Mouse (Mus musculus): ENCODE results near the gene Hgd. TPM values are rescaled to one million over a fixed set of nuclear protein-coding genes. Genes with fewer than 3 reads are reported as not detected.

Hgd gene
- polyA plus RNA-seq, 2 experiments: 0.20 TPM; not detected in 1

DNA sequence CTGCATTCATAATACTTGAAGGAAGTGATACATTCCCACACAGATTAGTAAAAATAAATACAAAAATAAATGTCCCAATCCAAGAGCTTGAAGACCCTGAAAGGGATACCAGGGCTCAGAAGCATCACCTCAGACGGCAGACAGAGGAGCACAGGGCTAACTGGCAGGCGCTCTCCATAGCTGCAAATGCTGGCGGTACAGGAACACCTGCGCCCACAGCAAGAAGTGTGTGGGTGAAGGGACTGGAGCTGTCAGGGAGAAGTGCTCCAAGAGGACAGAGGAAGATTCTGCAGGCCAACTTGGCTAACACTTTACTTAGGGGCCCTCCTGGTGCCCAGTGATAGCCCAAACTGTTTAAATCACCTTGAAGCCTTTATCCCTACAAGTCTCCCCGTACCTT is 32.1 kb downstream of the Hgd start:
- no peak for TF ChIP-seq POLR2A (IDR thresholded peaks at IDR 0.05; ENCODE audit: borderline replicate concordance, extremely low read depth, insufficient read depth, insufficient read length)
- Histone ChIP-seq H3K36me3 (ENCODE audit: control insufficient read depth, insufficient read depth, low read length) (no peaks in the 10 kb centered on the region), H3K9me3 (ENCODE audit: control insufficient read depth, low read length) (no peaks in the 10 kb centered on the region), H3K9ac (ENCODE audit: low read depth, low read length, severe bottlenecking) (no peak overlapping the region), H3K4me2 (replicated peaks; ENCODE audit: low read depth, low read length, severe bottlenecking) (no peak overlapping the region), H3K27ac (replicated peaks; ENCODE audit: low read depth, low read length) (no peak overlapping the region), H3K4me1 (ENCODE audit: control insufficient read depth, insufficient read depth, low read length) (peaks cover 20% of the 10 kb centered on the region), H3K27me3 (ENCODE audit: control insufficient read depth, insufficient read depth, low read length) (no peaks in the 10 kb centered on the region), H3K4me3 (replicated peaks; ENCODE audit: low read length) (no peak overlapping the region)
- DNase-seq (ENCODE audit: low spot score) (no peak), ATAC-seq (ENCODE audit: low FRiP score, low read depth) (no peak)
- 99% methylated on average over 5 of the region's 5 CpGs for WGBS

DNA sequence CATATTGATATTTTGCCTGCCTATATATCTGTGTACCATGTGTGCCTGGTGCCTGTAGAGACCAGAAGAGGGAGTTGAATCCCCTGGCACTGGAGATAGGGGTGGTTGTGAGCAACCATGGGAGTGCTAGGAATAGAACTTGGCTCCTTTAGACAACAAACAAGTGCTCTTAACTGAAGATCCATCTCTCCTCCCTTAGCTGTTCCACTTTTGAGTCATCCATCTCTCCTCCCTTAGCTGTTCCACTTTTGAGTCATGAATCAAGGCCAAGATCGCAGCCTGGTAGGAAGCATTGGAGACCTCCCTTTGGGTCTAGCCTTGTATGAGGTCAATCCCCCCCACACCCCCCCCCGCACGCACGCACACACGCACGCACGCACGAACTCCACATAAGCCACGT is 34.6 kb downstream of the Hgd start:
- Histone ChIP-seq H3K27ac (replicated peaks; ENCODE audit: low read depth, low read length) (no peak overlapping the region), H3K9ac (ENCODE audit: low read depth, low read length, severe bottlenecking) (no peak overlapping the region), H3K4me3 (replicated peaks; ENCODE audit: low read length) (no peak overlapping the region), H3K9me3 (ENCODE audit: control insufficient read depth, low read length) (no peaks in the 10 kb centered on the region), H3K36me3 (ENCODE audit: control insufficient read depth, insufficient read depth, low read length) (no peaks in the 10 kb centered on the region), H3K4me1 (ENCODE audit: control insufficient read depth, insufficient read depth, low read length) (peaks cover 25% of the 10 kb centered on the region), H3K4me2 (replicated peaks; ENCODE audit: low read depth, low read length, severe bottlenecking) (no peak overlapping the region), H3K27me3 (ENCODE audit: control insufficient read depth, insufficient read depth, low read length) (no peaks in the 10 kb centered on the region)
- ATAC-seq (ENCODE audit: low FRiP score, low read depth) (no peak), DNase-seq (ENCODE audit: low spot score) (no peak)
- TF ChIP-seq POLR2A (IDR thresholded peaks at IDR 0.05; ENCODE audit: borderline replicate concordance, extremely low read depth, insufficient read depth, insufficient read length): no peak
- 66% methylated on average over 9 of the region's 9 CpGs for WGBS

GRCm38 (mm10) chr16:37615429-37615828 is 35.5 kb downstream of the Hgd start:
- H3K4me2 ChIP-seq (replicated peaks; ENCODE audit: low read depth, low read length, severe bottlenecking): no peak overlapping the region
- WGBS: 22% methylated on average over 8 of the region's 8 CpGs
- H3K27ac ChIP-seq (replicated peaks; ENCODE audit: low read depth, low read length): no peak overlapping the region
- no peak; the same call in 1 of the 2 replicates for ATAC-seq (ENCODE audit: low FRiP score, low read depth)
- peaks cover 25% of the 10 kb centered on the region for H3K4me1 ChIP-seq (ENCODE audit: control insufficient read depth, insufficient read depth, low read length)
- no peaks in the 10 kb centered on the region for H3K36me3 ChIP-seq (ENCODE audit: control insufficient read depth, insufficient read depth, low read length)
- no peak overlapping the region for H3K4me3 ChIP-seq (replicated peaks; ENCODE audit: low read length)
- H3K9me3 ChIP-seq (ENCODE audit: control insufficient read depth, low read length): no peaks in the 10 kb centered on the region
- TF ChIP-seq POLR2A (IDR thresholded peaks at IDR 0.05; ENCODE audit: borderline replicate concordance, extremely low read depth, insufficient read depth, insufficient read length): no peak
- H3K9ac ChIP-seq (ENCODE audit: low read depth, low read length, severe bottlenecking): no peak overlapping the region
- H3K27me3 ChIP-seq (ENCODE audit: control insufficient read depth, insufficient read depth, low read length): no peaks in the 10 kb centered on the region
- DNase-seq (ENCODE audit: low spot score): no peak

GRCm38 (mm10) chr16:37616104-37616503 is 36.2 kb downstream of the Hgd start:
- no peaks in the 10 kb centered on the region for H3K9me3 ChIP-seq (ENCODE audit: control insufficient read depth, low read length)
- WGBS: 41% methylated on average over 8 of the region's 8 CpGs
- no peaks in the 10 kb centered on the region for H3K36me3 ChIP-seq (ENCODE audit: control insufficient read depth, insufficient read depth, low read length)
- TF ChIP-seq POLR2A (IDR thresholded peaks at IDR 0.05; ENCODE audit: borderline replicate concordance, extremely low read depth, insufficient read depth, insufficient read length): no peak
- H3K4me3 ChIP-seq (replicated peaks; ENCODE audit: low read length): no peak overlapping the region
- H3K9ac ChIP-seq (ENCODE audit: low read depth, low read length, severe bottlenecking): no peak overlapping the region
- peaks cover 23% of the 10 kb centered on the region for H3K4me1 ChIP-seq (ENCODE audit: control insufficient read depth, insufficient read depth, low read length)
- no peaks in the 10 kb centered on the region for H3K27me3 ChIP-seq (ENCODE audit: control insufficient read depth, insufficient read depth, low read length)
- ATAC-seq (ENCODE audit: low FRiP score, low read depth) (no peak), DNase-seq (ENCODE audit: low spot score) (no peak)
- 0 out of 2 replicates have a peak overlapping the region, but pooled peaks have one; percentile 16 for H3K4me2 ChIP-seq (replicated peaks; ENCODE audit: low read depth, low read length, severe bottlenecking)
- no peak overlapping the region for H3K27ac ChIP-seq (replicated peaks; ENCODE audit: low read depth, low read length)

DNA sequence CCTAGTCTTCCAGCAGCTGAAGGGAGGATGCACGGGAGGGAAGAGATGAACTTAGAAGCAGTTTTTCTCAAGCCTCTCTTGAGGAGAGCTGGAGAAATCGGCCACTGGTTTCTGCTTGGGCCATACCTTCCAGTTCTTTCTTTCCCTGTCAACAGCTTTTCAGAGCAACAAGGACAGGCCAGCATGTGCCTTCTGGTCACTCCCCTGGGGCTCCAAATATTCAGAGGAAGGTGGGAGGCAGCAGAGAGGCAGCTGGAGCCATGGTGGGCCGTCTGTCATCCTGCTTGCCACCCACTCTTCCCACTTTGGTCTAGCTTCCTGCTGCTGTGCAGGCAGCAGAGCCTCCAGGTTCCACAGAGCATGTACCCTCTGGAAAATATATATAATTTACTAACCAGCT is 37.7 kb downstream of the Hgd start:
- H3K4me1 ChIP-seq (ENCODE audit: control insufficient read depth, insufficient read depth, low read length): peaks cover 23% of the 10 kb centered on the region
- no peak overlapping the region for H3K9ac ChIP-seq (ENCODE audit: low read depth, low read length, severe bottlenecking)
- no peak overlapping the region for H3K4me3 ChIP-seq (replicated peaks; ENCODE audit: low read length)
- no peak overlapping the region for H3K27ac ChIP-seq (replicated peaks; ENCODE audit: low read depth, low read length)
- no peak overlapping the region for H3K4me2 ChIP-seq (replicated peaks; ENCODE audit: low read depth, low read length, severe bottlenecking)
- no peaks in the 10 kb centered on the region for H3K27me3 ChIP-seq (ENCODE audit: control insufficient read depth, insufficient read depth, low read length)
- ATAC-seq (ENCODE audit: low FRiP score, low read depth) (no peak), DNase-seq (ENCODE audit: low spot score) (no peak)
- 17% methylated on average over 3 of the region's 3 CpGs for WGBS
- no peaks in the 10 kb centered on the region for H3K36me3 ChIP-seq (ENCODE audit: control insufficient read depth, insufficient read depth, low read length)
- no peak for TF ChIP-seq POLR2A (IDR thresholded peaks at IDR 0.05; ENCODE audit: borderline replicate concordance, extremely low read depth, insufficient read depth, insufficient read length)
- no peaks in the 10 kb centered on the region for H3K9me3 ChIP-seq (ENCODE audit: control insufficient read depth, low read length)

- H3K9me3 ChIP-seq (ENCODE audit: control insufficient read depth, low read length): no peaks in the 10 kb centered on the region
- ATAC-seq (ENCODE audit: low FRiP score, low read depth) (no peak), DNase-seq (ENCODE audit: low spot score) (no peak)
- no peak overlapping the region for H3K4me3 ChIP-seq (replicated peaks; ENCODE audit: low read length)
- H3K4me1 ChIP-seq (ENCODE audit: control insufficient read depth, insufficient read depth, low read length): peaks cover 5% of the 10 kb centered on the region; the same call in 1 of the 2 replicates
- TF ChIP-seq POLR2A (IDR thresholded peaks at IDR 0.05; ENCODE audit: borderline replicate concordance, extremely low read depth, insufficient read depth, insufficient read length): no peak
- H3K27ac ChIP-seq (replicated peaks; ENCODE audit: low read depth, low read length): no peak overlapping the region
- H3K9ac ChIP-seq (ENCODE audit: low read depth, low read length, severe bottlenecking): no peak overlapping the region
- H3K27me3 ChIP-seq (ENCODE audit: control insufficient read depth, insufficient read depth, low read length): no peaks in the 10 kb centered on the region
- no peak overlapping the region for H3K4me2 ChIP-seq (replicated peaks; ENCODE audit: low read depth, low read length, severe bottlenecking)
- 80% methylated on average over 3 of the region's 3 CpGs for WGBS
- H3K36me3 ChIP-seq (ENCODE audit: control insufficient read depth, insufficient read depth, low read length): no peaks in the 10 kb centered on the region
Measured at GRCm38 (mm10) chr16:37622403-37622802, 42.5 kb downstream of the Hgd start.

All from limb, embryonic 14.5 days (tissue).